Mouse (Mus musculus): ENCODE results near the gene Iapp.

DNA sequence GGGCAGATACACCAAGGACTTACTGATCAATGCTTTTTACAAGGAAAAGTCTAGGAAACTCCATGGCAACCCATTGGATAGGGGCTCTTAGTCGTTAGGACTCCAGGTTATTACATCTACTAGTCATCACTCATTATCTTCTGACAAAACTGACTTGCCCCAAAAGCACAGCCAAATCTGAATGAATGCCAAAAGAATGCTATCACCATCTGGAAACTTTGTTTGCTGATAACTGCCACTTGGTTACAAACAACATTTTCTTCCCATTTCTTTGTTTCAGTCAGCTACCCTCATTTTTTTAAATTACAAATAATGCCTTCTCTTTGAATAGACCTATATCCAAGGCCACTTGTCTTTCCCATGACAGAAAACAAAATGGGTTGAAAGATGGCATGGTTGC, 31.0 kb downstream of the Iapp start:
- no peak for TF ChIP-seq CTCF (conservative IDR thresholded peaks at IDR 0.05; ENCODE audit: insufficient read depth, insufficient read length, low read depth, low read length)
- TF ChIP-seq POLR2A (IDR thresholded peaks at IDR 0.05; ENCODE audit: low read depth, low read length): no peak
